Mouse (Mus musculus) kidney, embryonic 15.5 days (tissue): ENCODE data around the gene Zfp467. TPM values are rescaled to one million over a fixed set of nuclear protein-coding genes. Genes with fewer than 3 reads are reported as not detected.

Experiments used
- ATAC-seq: fragments of 200-750 bp; cut with Nextera tagmentation; replicated peaks from 2 replicates; pipeline ENCODE4 v1.8.0; 2017; ENCODE audit warnings: moderate TSS enrichment; ENCODE audit not compliant: low FRiP score
- H3K27ac ChIP-seq: fragments of 300-500 bp; sonication (generic); 2 replicates; pipeline ENCODE4 v1.5.1; 2015; ENCODE audit warnings: mild to moderate bottlenecking, inconsistent platforms
- H3K27me3 ChIP-seq: fragments of 300-500 bp; sonication (generic); 2 replicates; pipeline ENCODE4 v1.6.1; 2015; ENCODE audit warnings: inconsistent platforms
- H3K36me3 ChIP-seq: fragments of 300-500 bp; sonication (generic); 2 replicates; pipeline ENCODE4 v1.6.1; 2015; ENCODE audit warnings: inconsistent platforms
- H3K4me1 ChIP-seq: fragments of 300-500 bp; sonication (generic); 2 replicates; pipeline ENCODE4 v1.6.1; 2015; ENCODE audit warnings: inconsistent platforms
- H3K4me2 ChIP-seq: fragments of 300-500 bp; sonication (generic); 2 replicates; pipeline ENCODE4 v1.6.1; 2015; ENCODE audit warnings: moderate library complexity, mild to moderate bottlenecking, inconsistent platforms
- H3K4me3 ChIP-seq: fragments of 300-500 bp; sonication (generic); replicated peaks from 2 replicates; pipeline ENCODE4 v1.5.1; 2015; ENCODE audit warnings: mild to moderate bottlenecking, inconsistent platforms
- H3K9ac ChIP-seq: fragments of 300-500 bp; sonication (generic); 2 replicates; pipeline ENCODE4 v1.6.1; 2015; ENCODE audit warnings: mild to moderate bottlenecking, inconsistent platforms
- H3K9me3 ChIP-seq: fragments of 300-500 bp; sonication (generic); replicated peaks from 2 replicates; pipeline ENCODE4 v1.6.1; 2016; ENCODE audit warnings: inconsistent platforms
- WGBS: fragments of 180-500 bp; shearing (Covaris S2); methylation state at CpG from one replicate; pipeline ENCODE4 v1.1.7; 2015; ENCODE audit warnings: mixed read lengths; 5-methylcytosine and 5-hydroxymethylcytosine counted together
- polyA plus RNA-seq: library from polyadenylated mRNA; unstranded; fragments of >200 nt; fragmentation: Nextera tagmentation; extraction: Ambion mirVana; gene quantifications from 2 replicates; pipeline ENCODE4 v1.2.1, GENCODE M21; 2015

Zfp467 gene
- polyA plus RNA-seq, 1 experiment from 2014 or later = 29.6 TPM

DNA sequence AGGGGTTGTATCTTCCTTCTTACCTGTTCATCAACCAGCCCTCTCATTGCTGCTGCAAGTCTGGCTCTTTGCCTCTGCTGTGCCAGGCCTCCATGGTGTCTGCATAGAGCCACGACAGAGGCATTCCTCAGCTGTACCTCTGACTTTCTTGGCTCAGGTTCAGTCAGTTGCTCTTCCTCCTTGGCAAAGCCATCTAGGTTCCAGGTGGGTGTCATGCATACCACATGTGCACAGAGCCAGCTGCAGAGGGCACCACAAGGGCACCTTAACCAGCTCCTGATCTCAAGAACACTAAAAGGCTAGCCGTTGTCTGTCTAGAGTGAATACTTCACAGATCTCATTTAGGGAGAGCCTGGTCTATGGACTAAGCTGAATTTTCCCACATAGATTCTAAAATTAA lies 29.1 kb downstream of the Zfp467 start:
- 90% methylated on average over 2 of the region's 2 CpGs for WGBS
- H3K27me3 ChIP-seq = no peaks in the 10 kb centered on the region
- H3K4me2 ChIP-seq = no peak overlapping the region
- peaks cover 66% of the 10 kb centered on the region for H3K36me3 ChIP-seq
- H3K9me3 ChIP-seq = no peaks in the 10 kb centered on the region
- H3K4me3 ChIP-seq = no peak overlapping the region
- H3K4me1 ChIP-seq = peaks cover 7% of the 10 kb centered on the region; the same call in 1 of the 2 replicates
- H3K9ac ChIP-seq = no peak overlapping the region
- no peak for ATAC-seq
- no peak overlapping the region for H3K27ac ChIP-seq

DNA sequence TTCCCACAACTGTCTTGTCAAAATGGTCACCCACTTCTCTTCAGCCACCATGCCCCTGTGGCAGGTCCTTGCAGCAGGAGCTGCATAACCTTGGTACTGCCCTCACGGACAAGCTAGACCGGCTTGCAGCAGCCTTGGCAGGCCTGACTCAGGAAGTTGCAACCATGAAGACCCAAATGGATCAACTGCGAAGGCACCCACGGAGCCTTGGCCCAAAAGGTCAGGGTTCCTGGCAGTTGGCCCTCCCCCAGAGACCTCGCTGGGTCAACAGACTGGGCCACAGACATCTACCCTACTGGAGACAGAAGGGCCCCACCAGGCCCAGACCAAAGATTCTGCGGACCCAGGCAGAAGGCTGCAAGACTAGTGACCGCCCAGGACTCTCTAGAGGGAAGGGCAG lies 30.0 kb downstream of the Zfp467 start:
- Histone ChIP-seq H3K27ac (no peak overlapping the region), H3K36me3 (peaks cover 74% of the 10 kb centered on the region), H3K4me3 (no peak overlapping the region), H3K9me3 (no peaks in the 10 kb centered on the region), H3K4me2 (no peak overlapping the region), H3K27me3 (no peaks in the 10 kb centered on the region), H3K9ac (no peak overlapping the region), H3K4me1 (0 out of 2 replicates have a peak, but pooled peaks cover 3% of the 10 kb centered on the region)
- ATAC-seq = no peak
- 86% methylated on average over 7 of the region's 7 CpGs for WGBS

- Histone ChIP-seq H3K4me1 (no peaks in the 10 kb centered on the region), H3K9me3 (no peaks in the 10 kb centered on the region), H3K4me2 (no peak overlapping the region), H3K4me3 (no peak overlapping the region), H3K36me3 (peaks cover 82% of the 10 kb centered on the region), H3K27me3 (no peaks in the 10 kb centered on the region), H3K27ac (no peak overlapping the region), H3K9ac (no peak overlapping the region)
- WGBS = 94% methylated on average over 1 of the region's 1 CpGs
- no peak for ATAC-seq
Observed at GRCm38 (mm10) chr6:48414886-48415285, 30.7 kb downstream of the Zfp467 start.

DNA sequence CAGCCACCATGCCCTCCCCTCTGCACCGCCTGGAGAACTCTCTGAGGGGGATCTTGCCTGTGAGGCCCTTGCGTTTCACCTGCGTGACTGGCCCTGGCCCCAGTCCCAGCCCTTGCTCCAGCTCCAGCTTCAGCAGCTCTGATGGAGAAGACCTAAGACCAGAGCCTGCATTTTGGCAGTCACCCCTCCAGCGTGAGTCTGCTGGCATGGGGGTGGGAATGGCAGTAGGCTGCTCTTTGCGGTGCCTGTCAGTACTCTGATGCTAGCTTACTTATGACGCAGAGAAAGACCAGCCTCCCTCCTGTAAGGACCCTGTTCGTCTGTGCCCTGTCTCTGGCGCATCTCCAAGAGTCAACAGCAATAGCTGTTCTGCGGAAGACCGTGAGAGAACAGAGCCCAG lies 32.5 kb downstream of the Zfp467 start:
- Histone ChIP-seq H3K9ac (no peak overlapping the region), H3K27me3 (no peaks in the 10 kb centered on the region), H3K4me2 (no peak overlapping the region), H3K9me3 (no peaks in the 10 kb centered on the region), H3K4me1 (no peaks in the 10 kb centered on the region), H3K27ac (no peak overlapping the region), H3K4me3 (no peak overlapping the region), H3K36me3 (peaks cover 99% of the 10 kb centered on the region)
- 87% methylated on average over 10 of the region's 10 CpGs for WGBS
- no peak for ATAC-seq

DNA sequence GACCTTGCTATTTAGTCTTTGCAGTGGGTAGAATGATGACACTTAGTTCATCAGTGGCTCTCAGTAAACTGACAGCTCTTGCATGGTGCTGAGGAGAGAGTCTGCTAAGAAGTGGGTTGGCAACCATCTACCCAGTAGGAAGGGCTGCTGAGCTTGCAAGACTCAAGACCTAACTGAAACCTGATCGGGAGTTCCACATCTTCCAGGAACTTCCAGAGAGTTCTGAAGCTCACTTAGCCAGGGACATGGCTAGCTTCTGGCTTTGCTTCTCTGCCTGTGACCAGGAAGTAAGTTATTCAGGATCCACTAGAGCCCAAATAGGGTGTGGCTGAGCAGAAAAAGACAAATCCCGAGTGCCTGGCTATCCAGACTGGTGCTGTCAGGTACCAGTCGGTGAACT lies 33.0 kb downstream of the Zfp467 start:
- Histone ChIP-seq H3K9me3 (no peaks in the 10 kb centered on the region), H3K27ac (no peak overlapping the region), H3K36me3 (peaks cover 99% of the 10 kb centered on the region), H3K9ac (no peak overlapping the region), H3K27me3 (no peaks in the 10 kb centered on the region), H3K4me3 (no peak overlapping the region), H3K4me2 (no peak overlapping the region), H3K4me1 (no peaks in the 10 kb centered on the region)
- ATAC-seq = no peak
- 95% methylated on average over 3 of the region's 3 CpGs for WGBS

DNA sequence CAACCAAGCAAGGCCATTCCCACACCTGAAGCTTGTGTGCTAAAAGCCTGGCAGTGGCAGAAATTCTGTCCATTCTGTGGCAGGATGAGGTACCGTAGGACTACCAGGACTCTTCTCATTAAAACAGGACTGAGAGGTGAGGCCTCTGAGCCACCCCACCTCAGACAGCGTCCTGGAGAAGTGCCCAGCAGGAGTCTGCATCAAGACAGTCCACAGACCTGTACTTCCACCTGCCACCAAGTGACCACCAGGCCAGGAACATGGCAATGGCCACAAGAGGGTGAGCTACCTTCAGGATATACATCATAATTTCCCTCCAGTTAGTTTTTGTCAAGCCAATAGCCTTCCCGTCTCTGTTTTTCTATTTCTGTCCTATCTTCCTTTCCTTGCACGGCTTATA lies 33.5 kb downstream of the Zfp467 start:
- no peaks in the 10 kb centered on the region for H3K9me3 ChIP-seq
- no peaks in the 10 kb centered on the region for H3K27me3 ChIP-seq
- ATAC-seq = no peak
- no peak overlapping the region for H3K27ac ChIP-seq
- no peaks in the 10 kb centered on the region for H3K4me1 ChIP-seq
- H3K4me2 ChIP-seq = no peak overlapping the region
- H3K4me3 ChIP-seq = no peak overlapping the region
- peaks cover 99% of the 10 kb centered on the region for H3K36me3 ChIP-seq
- WGBS = 81% methylated on average over 4 of the region's 4 CpGs
- no peak overlapping the region for H3K9ac ChIP-seq

GRCm38 (mm10) chr6:48411193-48412092 lies 34.2 kb downstream of the Zfp467 start:
- H3K9ac ChIP-seq = no peak overlapping the region
- no peak overlapping the region for H3K4me3 ChIP-seq
- H3K9me3 ChIP-seq = no peaks in the 10 kb centered on the region
- 91% methylated on average over 6 of the region's 6 CpGs for WGBS
- ATAC-seq = no peak
- H3K4me2 ChIP-seq = no peak overlapping the region
- no peaks in the 10 kb centered on the region for H3K4me1 ChIP-seq
- peaks cover 100% of the 10 kb centered on the region for H3K36me3 ChIP-seq
- H3K27ac ChIP-seq = no peak overlapping the region
- no peaks in the 10 kb centered on the region for H3K27me3 ChIP-seq

DNA sequence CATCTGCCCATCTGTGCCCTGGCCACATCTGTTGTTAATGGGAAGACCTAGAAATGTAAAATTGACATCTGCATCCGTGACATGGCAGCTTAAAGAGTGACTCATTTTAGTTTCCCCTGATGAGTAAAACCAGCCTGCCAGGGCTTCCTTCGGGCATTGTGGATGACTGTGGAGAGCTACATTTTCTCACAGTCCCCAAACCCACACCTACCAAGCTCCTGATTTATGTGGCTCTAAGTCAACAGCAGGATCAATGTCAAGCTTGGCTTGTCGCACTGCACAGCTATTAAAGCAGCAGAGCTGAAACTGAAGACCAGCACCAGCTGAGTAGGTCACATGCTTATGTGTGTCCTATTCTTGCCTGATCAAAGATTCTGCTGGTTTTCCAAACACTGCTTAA lies 35.1 kb downstream of the Zfp467 start:
- 55% methylated on average over 3 of the region's 3 CpGs for WGBS
- no peak overlapping the region for H3K27ac ChIP-seq

DNA sequence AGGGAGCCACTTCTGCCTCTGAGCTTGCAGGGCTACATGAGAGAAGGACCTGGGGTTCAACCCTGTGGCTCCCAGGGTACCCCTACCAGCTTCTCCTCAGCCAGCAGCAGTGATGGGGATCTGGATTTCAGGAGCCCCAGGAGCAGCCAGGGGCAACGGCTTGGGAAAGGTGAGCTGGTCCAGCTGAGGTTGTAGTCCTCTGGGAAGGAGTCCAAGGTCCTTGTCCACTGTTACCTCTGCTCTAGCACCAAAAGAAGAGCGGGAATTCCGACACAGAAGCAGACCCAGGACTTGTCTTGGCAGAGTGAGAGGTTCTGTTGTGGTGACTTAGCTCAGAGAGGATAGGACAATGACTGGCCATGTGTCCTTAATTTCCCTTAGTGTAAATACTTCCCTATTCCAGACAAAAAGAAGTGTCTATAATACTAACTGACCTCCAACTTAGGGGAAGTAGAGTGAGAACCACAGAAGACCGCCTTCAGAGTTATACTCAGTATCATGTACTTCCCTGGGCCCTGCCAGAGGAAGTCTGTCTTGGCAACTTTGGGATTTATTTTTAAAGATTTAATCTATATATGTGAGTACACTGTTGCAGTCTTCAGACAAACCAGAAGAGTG lies 35.8 kb downstream of the Zfp467 start:
- Histone ChIP-seq H3K36me3 (peaks cover 100% of the 10 kb centered on the region), H3K27me3 (no peaks in the 10 kb centered on the region), H3K9me3 (no peaks in the 10 kb centered on the region), H3K27ac (no peak overlapping the region), H3K9ac (no peak overlapping the region), H3K4me1 (no peaks in the 10 kb centered on the region), H3K4me2 (no peak overlapping the region), H3K4me3 (no peak overlapping the region)
- ATAC-seq = no peak
- 95% methylated on average over 4 of the region's 4 CpGs for WGBS

More for the DNA sequence above, 35.1 kb downstream of the Zfp467 start:
- ATAC-seq = no peak
- H3K27me3 ChIP-seq = no peaks in the 10 kb centered on the region
- no peak overlapping the region for H3K4me2 ChIP-seq
- H3K36me3 ChIP-seq = peaks cover 100% of the 10 kb centered on the region
- no peaks in the 10 kb centered on the region for H3K4me1 ChIP-seq
- no peak overlapping the region for H3K9ac ChIP-seq
- no peak overlapping the region for H3K4me3 ChIP-seq
- H3K9me3 ChIP-seq = no peaks in the 10 kb centered on the region

DNA sequence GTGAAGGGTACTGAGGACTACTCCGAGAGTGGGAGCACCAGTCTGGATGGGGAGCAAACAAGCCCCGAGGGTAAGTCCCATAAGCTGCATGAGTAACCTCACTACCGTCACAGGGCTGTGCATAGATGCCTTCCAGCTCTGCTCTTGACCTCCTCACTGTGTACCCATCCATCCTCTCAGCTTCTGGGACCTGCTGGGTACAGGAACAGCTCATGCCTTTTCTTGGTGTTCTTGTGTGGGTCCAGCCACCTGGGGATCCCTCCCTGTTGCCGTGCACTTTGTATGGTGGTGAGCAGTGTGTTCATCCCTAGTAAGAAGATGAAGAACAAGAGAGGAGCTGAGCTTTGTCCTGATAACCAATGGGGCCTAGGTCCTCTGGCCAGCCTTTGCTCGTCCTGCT lies 41.6 kb downstream of the Zfp467 start:
- H3K4me1 ChIP-seq = no peaks in the 10 kb centered on the region
- H3K4me3 ChIP-seq = no peak overlapping the region
- H3K27ac ChIP-seq = no peak overlapping the region
- peaks cover 66% of the 10 kb centered on the region for H3K36me3 ChIP-seq
- H3K9ac ChIP-seq = no peak overlapping the region
- WGBS = 90% methylated on average over 5 of the region's 5 CpGs
- no peaks in the 10 kb centered on the region for H3K9me3 ChIP-seq
- no peak overlapping the region for H3K4me2 ChIP-seq
- no peaks in the 10 kb centered on the region for H3K27me3 ChIP-seq
- no peak for ATAC-seq

DNA sequence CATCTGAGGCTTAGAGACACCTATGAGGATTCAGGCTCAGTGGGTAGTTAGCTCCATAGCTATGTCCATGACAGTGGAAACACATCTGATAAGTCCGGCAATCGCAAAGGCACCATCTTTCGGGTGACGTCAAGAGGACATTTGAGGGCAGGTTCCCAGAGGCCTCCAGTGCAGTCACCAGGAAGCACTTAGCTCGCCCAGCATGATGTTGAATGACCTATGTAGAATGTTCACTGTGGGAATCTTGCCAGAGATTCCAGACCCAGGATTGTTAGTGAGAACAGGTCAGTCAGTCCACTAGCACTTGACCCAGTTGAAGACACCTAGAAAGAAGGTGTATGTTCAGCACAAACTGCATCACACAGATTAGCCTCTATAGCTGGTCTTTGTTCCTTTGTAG lies 45.7 kb downstream of the Zfp467 start:
- Histone ChIP-seq H3K4me1 (peaks cover 21% of the 10 kb centered on the region), H3K9ac (no peak overlapping the region)
- WGBS = 91% methylated on average over 5 of the region's 5 CpGs

GRCm38 (mm10) chr6:48397336-48397735 lies 48.3 kb downstream of the Zfp467 start:
- H3K27ac ChIP-seq = no peak overlapping the region
- peaks cover 3% of the 10 kb centered on the region for H3K36me3 ChIP-seq
- H3K4me1 ChIP-seq = peaks cover 25% of the 10 kb centered on the region
- ATAC-seq = no peak
- no peak overlapping the region for H3K9ac ChIP-seq
- 62% methylated on average over 4 of the region's 4 CpGs for WGBS
- H3K4me3 ChIP-seq = no peak overlapping the region
- no peak overlapping the region for H3K4me2 ChIP-seq
- no peaks in the 10 kb centered on the region for H3K27me3 ChIP-seq
- no peaks in the 10 kb centered on the region for H3K9me3 ChIP-seq

More for the DNA sequence above, 45.7 kb downstream of the Zfp467 start:
- no peak for ATAC-seq
- Histone ChIP-seq H3K4me2 (no peak overlapping the region), H3K9me3 (no peaks in the 10 kb centered on the region), H3K27me3 (no peaks in the 10 kb centered on the region), H3K36me3 (peaks cover 28% of the 10 kb centered on the region), H3K4me3 (no peak overlapping the region), H3K27ac (no peak overlapping the region)
